Mouse (Mus musculus) hindbrain, embryonic 13.5 days (tissue): ENCODE data around the gene Exo1. TPM values are rescaled to one million over a fixed set of nuclear protein-coding genes. Genes with fewer than 3 reads are reported as not detected.

Source experiments
- polyA plus RNA-seq: library from polyadenylated mRNA; unstranded; fragments of >200 nt; fragmentation: Nextera tagmentation; extraction: Ambion mirVana; gene quantifications from 2 replicates; pipeline ENCODE4 v1.2.1, GENCODE M21; 2015

Gene Exo1
- polyA plus RNA-seq, 1 experiment from 2014 or later: 11.6 TPM

Other genes with a start within 250 kb of the Exo1 start
- gene Opn3, start 187.8 kb upstream of the Exo1 start, polyA plus RNA-seq: 5.4 and 6.8 TPM in 2 replicates
- 3.0 and 3.3 TPM in 2 replicates for gene Chml, start 187.7 kb upstream of the Exo1 start, polyA plus RNA-seq
- not detected in 2 replicates for gene Wdr64, start 182.0 kb upstream of the Exo1 start, polyA plus RNA-seq
- gene Gm38100, start 39.7 kb downstream of the Exo1 start, polyA plus RNA-seq: not detected in 2 replicates
- 0.53 and 1.2 TPM in 2 replicates for gene Rbm8a2, start 98.5 kb downstream of the Exo1 start, polyA plus RNA-seq